Mouse (Mus musculus): Measurements from ENCODE around the gene Med19. TPM values are rescaled to one million over a fixed set of nuclear protein-coding genes. Genes with fewer than 3 reads are reported as not detected.

Med19 gene
- polyA plus RNA-seq, 1 experiment: 20.4 TPM

DNA sequence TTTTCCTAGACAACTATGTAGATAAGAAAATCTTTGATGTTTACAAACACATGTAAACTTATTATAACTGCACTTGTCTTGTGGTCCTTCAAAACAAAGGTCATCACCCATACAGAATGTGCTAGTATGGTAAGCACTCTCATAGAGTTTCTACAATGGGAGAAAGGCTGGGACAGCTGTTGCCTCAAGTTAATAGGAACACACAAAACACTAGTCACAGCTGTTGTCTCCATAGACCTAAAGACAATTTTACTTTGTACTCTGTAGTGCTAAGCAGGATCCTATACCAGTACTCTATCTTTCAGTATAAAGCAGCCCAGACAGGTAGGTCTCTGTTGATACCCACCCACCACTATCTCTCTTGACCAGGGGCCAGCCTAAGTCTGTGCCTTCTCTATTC lies 37.4 kb upstream of the Med19 start:
- Histone ChIP-seq H3K4me3 (ENCODE audit: insufficient read depth, low read length) (no peak overlapping the region), H3K27ac (ENCODE audit: insufficient read depth, low read depth, low read length) (no peak overlapping the region), H3K4me1 (ENCODE audit: control insufficient read depth, insufficient read depth, low read length) (peaks cover 58% of the 10 kb centered on the region)
- TF ChIP-seq POLR2A (IDR thresholded peaks at IDR 0.05; ENCODE audit: borderline replicate concordance, low read depth, low read length): no peak
- TF ChIP-seq CTCF (IDR thresholded peaks at IDR 0.05; ENCODE audit: low read depth, low read length): no peak

- Histone ChIP-seq H3K27ac (ENCODE audit: insufficient read depth, low read depth, low read length) (no peak overlapping the region), H3K4me1 (ENCODE audit: control insufficient read depth, insufficient read depth, low read length) (peaks cover 36% of the 10 kb centered on the region), H3K4me3 (ENCODE audit: insufficient read depth, low read length) (no peak overlapping the region)
- no peak for TF ChIP-seq CTCF (IDR thresholded peaks at IDR 0.05; ENCODE audit: low read depth, low read length)
- TF ChIP-seq POLR2A (IDR thresholded peaks at IDR 0.05; ENCODE audit: borderline replicate concordance, low read depth, low read length): no peak
Measured at GRCm38 (mm10) chr2:84646138-84646537, 32.1 kb upstream of the Med19 start.

DNA sequence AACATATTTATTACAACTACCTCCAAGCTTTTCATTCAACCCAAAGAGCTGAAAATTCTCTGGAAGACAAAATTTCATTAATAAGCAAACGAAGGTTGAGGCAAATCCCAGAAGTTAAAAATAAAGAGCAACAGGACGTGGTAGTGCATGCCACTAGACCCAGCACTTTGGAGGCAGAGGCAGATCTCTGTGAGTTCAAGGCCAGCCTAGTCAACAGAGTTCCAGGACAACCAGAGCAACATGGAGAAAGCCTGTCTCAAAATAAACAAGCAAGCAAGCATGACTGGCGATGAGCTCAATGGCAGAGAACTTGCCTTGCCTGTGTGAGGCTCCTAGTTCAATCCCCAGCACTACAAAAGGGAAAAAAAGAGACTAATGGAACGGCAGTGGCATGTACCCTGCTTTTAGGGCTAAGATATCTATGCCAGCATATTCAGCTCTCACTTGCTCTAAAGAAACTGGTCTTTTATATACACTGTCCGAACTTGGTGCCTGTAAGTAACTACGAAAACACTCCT lies 31.1 kb upstream of the Med19 start:
- peaks cover 27% of the 10 kb centered on the region for H3K4me1 ChIP-seq (ENCODE audit: control insufficient read depth, insufficient read depth, low read length)
- no peak overlapping the region for H3K4me3 ChIP-seq (ENCODE audit: insufficient read depth, low read length)
- no peak overlapping the region for H3K27ac ChIP-seq (ENCODE audit: insufficient read depth, low read depth, low read length)
- no peak for TF ChIP-seq CTCF (IDR thresholded peaks at IDR 0.05; ENCODE audit: low read depth, low read length)
- TF ChIP-seq POLR2A (IDR thresholded peaks at IDR 0.05; ENCODE audit: borderline replicate concordance, low read depth, low read length): no peak

GRCm38 (mm10) chr2:84648369-84648768 lies 29.8 kb upstream of the Med19 start:
- Histone ChIP-seq H3K4me1 (ENCODE audit: control insufficient read depth, insufficient read depth, low read length) (peaks cover 22% of the 10 kb centered on the region), H3K4me3 (ENCODE audit: insufficient read depth, low read length) (peak overlapping the region; percentile 49), H3K27ac (ENCODE audit: insufficient read depth, low read depth, low read length) (no peak overlapping the region)
- TF ChIP-seq POLR2A (IDR thresholded peaks at IDR 0.05; ENCODE audit: borderline replicate concordance, low read depth, low read length) (no peak), CTCF (IDR thresholded peaks at IDR 0.05; ENCODE audit: low read depth, low read length) (no peak)

GRCm38 (mm10) chr2:84649674-84650073 lies 28.5 kb upstream of the Med19 start:
- Histone ChIP-seq H3K4me3 (ENCODE audit: insufficient read depth, low read length) (peak overlapping the region; percentile 59), H3K4me1 (ENCODE audit: control insufficient read depth, insufficient read depth, low read length) (peaks cover 17% of the 10 kb centered on the region), H3K27ac (ENCODE audit: insufficient read depth, low read depth, low read length) (peak overlapping the region; percentile 2; the same call in 1 of the 2 replicates)
- TF ChIP-seq CTCF (IDR thresholded peaks at IDR 0.05; ENCODE audit: low read depth, low read length) (no peak), POLR2A (IDR thresholded peaks at IDR 0.05; ENCODE audit: borderline replicate concordance, low read depth, low read length) (no peak)

- TF ChIP-seq CTCF (IDR thresholded peaks at IDR 0.05; ENCODE audit: low read depth, low read length): no peak
- peak; percentile 47; the same call in 1 of the 2 replicates for TF ChIP-seq POLR2A (IDR thresholded peaks at IDR 0.05; ENCODE audit: borderline replicate concordance, low read depth, low read length)
- peaks cover 19% of the 10 kb centered on the region for H3K4me1 ChIP-seq (ENCODE audit: control insufficient read depth, insufficient read depth, low read length)
- H3K27ac ChIP-seq (ENCODE audit: insufficient read depth, low read depth, low read length): peak within 1 kb of the TSS; percentile 98
- peak within 1 kb of the TSS; percentile 99 for H3K4me3 ChIP-seq (ENCODE audit: insufficient read depth, low read length)
Measured at GRCm38 (mm10) chr2:84650464-84651195, 27.6 kb upstream of the Med19 start, which contains the start of gene Ctnnd1. Ctnnd1 (minus strand) TSS chr2:84650765.

GRCm38 (mm10) chr2:84653354-84653753 lies 24.8 kb upstream of the Med19 start:
- no peak overlapping the region for H3K27ac ChIP-seq (ENCODE audit: insufficient read depth, low read depth, low read length)
- peaks cover 10% of the 10 kb centered on the region; the same call in 1 of the 2 replicates for H3K4me1 ChIP-seq (ENCODE audit: control insufficient read depth, insufficient read depth, low read length)
- TF ChIP-seq POLR2A (IDR thresholded peaks at IDR 0.05; ENCODE audit: borderline replicate concordance, low read depth, low read length): no peak
- TF ChIP-seq CTCF (IDR thresholded peaks at IDR 0.05; ENCODE audit: low read depth, low read length): no peak
- H3K4me3 ChIP-seq (ENCODE audit: insufficient read depth, low read length): no peak overlapping the region

GRCm38 (mm10) chr2:84655864-84656263 lies 22.3 kb upstream of the Med19 start:
- Histone ChIP-seq H3K4me1 (ENCODE audit: control insufficient read depth, insufficient read depth, low read length) (peaks cover 11% of the 10 kb centered on the region), H3K4me3 (ENCODE audit: insufficient read depth, low read length) (no peak overlapping the region), H3K27ac (ENCODE audit: insufficient read depth, low read depth, low read length) (peak overlapping the region; percentile 70)
- TF ChIP-seq POLR2A (IDR thresholded peaks at IDR 0.05; ENCODE audit: borderline replicate concordance, low read depth, low read length): no peak
- TF ChIP-seq CTCF (IDR thresholded peaks at IDR 0.05; ENCODE audit: low read depth, low read length): no peak

GRCm38 (mm10) chr2:84658806-84659205 lies 19.4 kb upstream of the Med19 start, which contains the start of gene Btbd18:
Btbd18 (plus strand) TSS chr2:84659079.
- peaks cover 11% of the 10 kb centered on the region for H3K4me1 ChIP-seq (ENCODE audit: control insufficient read depth, insufficient read depth, low read length)
- TF ChIP-seq POLR2A (IDR thresholded peaks at IDR 0.05; ENCODE audit: borderline replicate concordance, low read depth, low read length) (no peak), CTCF (IDR thresholded peaks at IDR 0.05; ENCODE audit: low read depth, low read length) (no peak)
- no peak within 1 kb of the TSS for H3K4me3 ChIP-seq (ENCODE audit: insufficient read depth, low read length)
- no peak within 1 kb of the TSS for H3K27ac ChIP-seq (ENCODE audit: insufficient read depth, low read depth, low read length)

DNA sequence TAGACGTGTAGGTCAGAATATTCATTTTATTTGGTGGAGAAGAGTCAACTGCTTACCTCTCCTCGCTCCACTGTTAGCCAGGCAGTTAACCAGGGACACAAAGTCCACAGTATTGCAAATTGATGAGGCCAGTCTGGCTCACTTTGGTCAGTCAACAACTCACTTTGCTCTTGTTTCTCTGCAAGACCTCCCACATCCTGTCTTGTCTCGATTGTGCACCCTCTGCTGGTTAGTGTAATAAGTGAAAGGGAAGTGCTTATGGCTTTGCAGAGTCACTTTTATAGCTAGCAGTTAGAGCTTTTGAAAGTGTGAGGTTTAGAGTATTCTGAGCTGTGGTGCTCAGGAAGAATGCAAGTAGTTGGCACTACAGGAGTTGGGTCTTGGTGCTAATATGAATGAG lies 17.9 kb upstream of the Med19 start:
- H3K4me3 ChIP-seq (ENCODE audit: insufficient read depth, low read length): no peak overlapping the region
- H3K27ac ChIP-seq (ENCODE audit: insufficient read depth, low read depth, low read length): no peak overlapping the region
- peaks cover 10% of the 10 kb centered on the region for H3K4me1 ChIP-seq (ENCODE audit: control insufficient read depth, insufficient read depth, low read length)
- TF ChIP-seq CTCF (IDR thresholded peaks at IDR 0.05; ENCODE audit: low read depth, low read length) (no peak), POLR2A (IDR thresholded peaks at IDR 0.05; ENCODE audit: borderline replicate concordance, low read depth, low read length) (no peak)
